Mouse (Mus musculus) kidney, embryonic 16.5 days (tissue): ENCODE measurements around the gene Gm13420. TPM values are rescaled to one million over a fixed set of nuclear protein-coding genes. Genes with fewer than 3 reads are reported as not detected.

Experiments used
- ATAC-seq: fragments of 200-750 bp; cut with Nextera tagmentation; 2 replicates; pipeline ENCODE4 v1.8.0; 2017; ENCODE audit warnings: moderate TSS enrichment; ENCODE audit not compliant: low FRiP score, low TSS enrichment
- H3K27ac ChIP-seq: fragments of 300-500 bp; sonication (generic); 2 replicates; pipeline ENCODE4 v1.5.1; 2014; ENCODE audit warnings: low read length
- H3K27me3 ChIP-seq: fragments of 300-500 bp; sonication (generic); 2 replicates; pipeline ENCODE4 v1.6.1; 2014; ENCODE audit warnings: low read length, control low read depth, mixed read lengths; ENCODE audit not compliant: insufficient read depth
- H3K36me3 ChIP-seq: fragments of 300-500 bp; sonication (generic); 2 replicates; pipeline ENCODE4 v1.6.1; 2014; ENCODE audit warnings: low read length, control low read depth, mixed read lengths; ENCODE audit not compliant: insufficient read depth
- H3K4me1 ChIP-seq: fragments of 300-500 bp; sonication (generic); 2 replicates; pipeline ENCODE4 v1.6.1; 2014; ENCODE audit warnings: low read length, control low read depth, mixed read lengths; ENCODE audit not compliant: insufficient read depth
- H3K4me2 ChIP-seq: fragments of 300-500 bp; sonication (generic); replicated peaks from 2 replicates; pipeline ENCODE4 v1.6.1; 2014; ENCODE audit warnings: low read depth, low read length
- H3K4me3 ChIP-seq: fragments of 300-500 bp; sonication (generic); 2 replicates; pipeline ENCODE4 v1.5.1; 2014; ENCODE audit warnings: mild to moderate bottlenecking, low read length
- H3K9ac ChIP-seq: fragments of 300-500 bp; sonication (generic); replicated peaks from 2 replicates; pipeline ENCODE4 v1.6.1; 2014; ENCODE audit warnings: low read length
- H3K9me3 ChIP-seq: fragments of 300-500 bp; sonication (generic); 2 replicates; pipeline ENCODE4 v1.6.1; 2016; ENCODE audit warnings: low read length, control low read depth
- WGBS: fragments of 180-500 bp; shearing (Covaris S2); extraction: QIAGEN DNeasy Blood & Tissue Kit; methylation state at CpG from one replicate; pipeline ENCODE4 v1.1.7; 2014; 5-methylcytosine and 5-hydroxymethylcytosine counted together
- polyA plus RNA-seq: library from polyadenylated mRNA; unstranded; fragments of >200 nt; fragmentation: Nextera tagmentation; extraction: Ambion mirVana; gene quantifications from 2 replicates; pipeline ENCODE4 v1.2.1, GENCODE M21; 2015

Gene Gm13420
- polyA plus RNA-seq, 1 experiment from 2014 or later = 2.1 TPM

GRCm38 (mm10) chr2:29705493-29705892 is 46.0 kb downstream of the Gm13420 start:
- Histone ChIP-seq H3K36me3 (peaks cover 52% of the 10 kb centered on the region), H3K27ac (no peak overlapping the region), H3K9ac (no peak overlapping the region), H3K4me3 (no peak overlapping the region), H3K4me2 (no peak overlapping the region), H3K27me3 (no peaks in the 10 kb centered on the region), H3K4me1 (no peaks in the 10 kb centered on the region), H3K9me3 (no peaks in the 10 kb centered on the region)
- 89% methylated on average over 3 of the region's 3 CpGs for WGBS
- no peak for ATAC-seq

GRCm38 (mm10) chr2:29703104-29704081 is 48.1 kb downstream of the Gm13420 start:
- ATAC-seq = no peak
- Histone ChIP-seq H3K4me2 (no peak overlapping the region), H3K27ac (no peak overlapping the region), H3K4me1 (no peaks in the 10 kb centered on the region), H3K36me3 (peaks cover 62% of the 10 kb centered on the region), H3K4me3 (no peak overlapping the region), H3K27me3 (no peaks in the 10 kb centered on the region), H3K9me3 (no peaks in the 10 kb centered on the region), H3K9ac (no peak overlapping the region)
- 93% methylated on average over 9 of the region's 9 CpGs for WGBS

DNA sequence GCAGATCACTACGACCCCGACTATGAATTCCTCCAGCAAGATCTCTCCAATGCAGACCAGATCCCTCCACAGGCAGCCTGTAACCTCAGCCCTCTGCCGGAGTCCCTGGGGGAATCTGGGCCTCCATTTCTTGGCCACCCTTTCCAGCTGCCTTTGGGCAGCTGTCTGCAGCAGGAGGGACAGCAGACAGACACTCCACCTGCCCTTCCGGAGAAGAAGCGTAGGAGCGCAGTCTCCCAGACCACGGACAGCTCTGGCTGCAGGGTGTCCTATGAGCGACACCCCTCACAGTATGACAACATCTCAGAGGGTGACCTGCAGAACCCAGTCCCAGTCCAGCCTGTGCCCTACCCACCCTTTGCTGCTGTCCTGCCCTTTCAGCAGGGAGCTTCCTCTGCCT is 49.3 kb downstream of the Gm13420 start:
- WGBS = 91% methylated on average over 8 of the region's 8 CpGs
- Histone ChIP-seq H3K4me1 (no peaks in the 10 kb centered on the region), H3K36me3 (peaks cover 63% of the 10 kb centered on the region), H3K27ac (no peak overlapping the region), H3K4me2 (no peak overlapping the region), H3K9ac (no peak overlapping the region), H3K27me3 (no peaks in the 10 kb centered on the region), H3K9me3 (no peaks in the 10 kb centered on the region), H3K4me3 (no peak overlapping the region)
- ATAC-seq = no peak

- ATAC-seq = no peak
- Histone ChIP-seq H3K9me3 (no peaks in the 10 kb centered on the region), H3K9ac (no peak overlapping the region), H3K4me2 (no peak overlapping the region), H3K27ac (no peak overlapping the region), H3K4me3 (no peak overlapping the region), H3K4me1 (no peaks in the 10 kb centered on the region), H3K36me3 (peaks cover 58% of the 10 kb centered on the region), H3K27me3 (no peaks in the 10 kb centered on the region)
- WGBS = 90% methylated on average over 6 of the region's 6 CpGs
Measured at GRCm38 (mm10) chr2:29701393-29701792, 50.1 kb downstream of the Gm13420 start.

- Histone ChIP-seq H3K27ac (no peak overlapping the region), H3K4me2 (no peak overlapping the region), H3K4me1 (no peaks in the 10 kb centered on the region), H3K9me3 (no peaks in the 10 kb centered on the region), H3K4me3 (no peak overlapping the region), H3K9ac (no peak overlapping the region), H3K27me3 (no peaks in the 10 kb centered on the region), H3K36me3 (peaks cover 58% of the 10 kb centered on the region)
- ATAC-seq = no peak
Measured at GRCm38 (mm10) chr2:29700898-29701297, 50.6 kb downstream of the Gm13420 start.

DNA sequence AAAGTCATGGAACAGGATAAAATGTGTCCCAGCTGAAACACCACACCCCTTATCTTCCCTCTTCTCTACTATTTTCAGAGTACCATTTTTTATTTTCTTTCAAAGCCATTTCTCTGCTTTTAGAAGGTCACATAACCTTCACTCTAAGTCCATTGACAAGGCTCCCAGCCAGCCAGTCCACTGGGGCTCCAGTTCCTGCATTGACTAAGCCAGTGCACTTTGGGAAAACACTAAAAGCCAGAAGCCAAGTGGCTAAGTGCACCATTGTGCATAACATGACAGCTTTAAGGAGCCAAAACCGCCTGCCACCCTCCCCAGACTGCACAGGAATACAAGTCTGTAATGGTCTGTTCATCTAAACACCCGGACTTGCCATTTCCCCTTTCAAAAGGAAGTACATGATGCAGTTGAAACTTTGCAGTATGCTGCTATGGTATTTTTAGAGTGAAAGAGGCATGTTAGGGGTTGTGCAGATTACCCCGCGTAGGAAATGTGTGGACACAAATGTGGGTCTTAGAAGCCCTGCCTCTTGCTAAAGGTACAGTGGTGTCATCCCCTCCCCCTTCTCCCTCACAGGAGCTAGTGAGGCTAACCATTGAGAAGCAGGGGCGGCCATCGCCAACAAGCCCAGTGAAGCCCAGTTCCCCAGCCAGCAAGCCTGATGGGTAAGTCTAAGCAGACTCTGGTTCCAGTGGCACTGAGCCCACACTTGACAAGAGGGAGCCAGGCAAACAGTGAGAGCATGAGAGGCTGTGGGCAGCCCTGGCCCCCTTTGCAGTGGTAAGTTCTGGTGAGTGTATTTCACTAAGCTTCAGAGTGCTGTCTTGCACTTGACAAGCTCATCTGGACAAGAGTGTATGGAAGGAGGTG is 52.8 kb downstream of the Gm13420 start:
- Histone ChIP-seq H3K27ac (no peak overlapping the region), H3K4me2 (no peak overlapping the region), H3K36me3 (peaks cover 45% of the 10 kb centered on the region), H3K9ac (no peak overlapping the region), H3K27me3 (no peaks in the 10 kb centered on the region), H3K4me3 (no peak overlapping the region), H3K4me1 (no peaks in the 10 kb centered on the region), H3K9me3 (no peaks in the 10 kb centered on the region)
- no peak for ATAC-seq
- 89% methylated on average over 6 of the region's 6 CpGs for WGBS

GRCm38 (mm10) chr2:29696207-29696800 is 55.2 kb downstream of the Gm13420 start:
- Histone ChIP-seq H3K9me3 (no peaks in the 10 kb centered on the region), H3K9ac (no peak overlapping the region), H3K36me3 (peaks cover 44% of the 10 kb centered on the region), H3K4me2 (no peak overlapping the region), H3K4me1 (no peaks in the 10 kb centered on the region), H3K27me3 (no peaks in the 10 kb centered on the region), H3K27ac (no peak overlapping the region), H3K4me3 (no peak overlapping the region)
- no peak for ATAC-seq
- WGBS = 43% methylated on average over 7 of the region's 7 CpGs

Other genes with a start within 250 kb of the Gm13420 start
- 13.3 and 13.6 TPM in 2 replicates for gene Rapgef1, start 132.0 kb downstream of the Gm13420 start, polyA plus RNA-seq
- gene Gm13547, start 7.6 kb upstream of the Gm13420 start, polyA plus RNA-seq = not detected in 2 replicates
- 44.7 and 46.1 TPM in 2 replicates for gene Coq4, start 35.8 kb upstream of the Gm13420 start, polyA plus RNA-seq
- gene Trub2, start 36.8 kb upstream of the Gm13420 start, polyA plus RNA-seq = 42.4 and 45.7 TPM in 2 replicates
- 16.5 and 17.7 TPM in 2 replicates for gene Slc27a4, start 50.9 kb upstream of the Gm13420 start, polyA plus RNA-seq
- 27.5 and 31.1 TPM in 2 replicates for gene Urm1, start 68.4 kb upstream of the Gm13420 start, polyA plus RNA-seq
- 20.1 and 20.8 TPM in 2 replicates for gene Cercam, start 117.5 kb upstream of the Gm13420 start, polyA plus RNA-seq
- gene Odf2, start 137.5 kb upstream of the Gm13420 start, polyA plus RNA-seq = 57.7 and 76.5 TPM in 2 replicates
- 63.9 and 67.6 TPM in 2 replicates for gene Gle1, start 183.7 kb upstream of the Gm13420 start, polyA plus RNA-seq
- gene Sptan1, start 213.9 kb upstream of the Gm13420 start, polyA plus RNA-seq = 102 and 109 TPM in 2 replicates